Mouse (Mus musculus): Measurements from ENCODE around the gene Ccdc134. TPM values are rescaled to one million over a fixed set of nuclear protein-coding genes. Genes with fewer than 3 reads are reported as not detected.

The Ccdc134 gene
- polyA plus RNA-seq, 1 experiment from 2014 or later: 17.8 TPM

DNA sequence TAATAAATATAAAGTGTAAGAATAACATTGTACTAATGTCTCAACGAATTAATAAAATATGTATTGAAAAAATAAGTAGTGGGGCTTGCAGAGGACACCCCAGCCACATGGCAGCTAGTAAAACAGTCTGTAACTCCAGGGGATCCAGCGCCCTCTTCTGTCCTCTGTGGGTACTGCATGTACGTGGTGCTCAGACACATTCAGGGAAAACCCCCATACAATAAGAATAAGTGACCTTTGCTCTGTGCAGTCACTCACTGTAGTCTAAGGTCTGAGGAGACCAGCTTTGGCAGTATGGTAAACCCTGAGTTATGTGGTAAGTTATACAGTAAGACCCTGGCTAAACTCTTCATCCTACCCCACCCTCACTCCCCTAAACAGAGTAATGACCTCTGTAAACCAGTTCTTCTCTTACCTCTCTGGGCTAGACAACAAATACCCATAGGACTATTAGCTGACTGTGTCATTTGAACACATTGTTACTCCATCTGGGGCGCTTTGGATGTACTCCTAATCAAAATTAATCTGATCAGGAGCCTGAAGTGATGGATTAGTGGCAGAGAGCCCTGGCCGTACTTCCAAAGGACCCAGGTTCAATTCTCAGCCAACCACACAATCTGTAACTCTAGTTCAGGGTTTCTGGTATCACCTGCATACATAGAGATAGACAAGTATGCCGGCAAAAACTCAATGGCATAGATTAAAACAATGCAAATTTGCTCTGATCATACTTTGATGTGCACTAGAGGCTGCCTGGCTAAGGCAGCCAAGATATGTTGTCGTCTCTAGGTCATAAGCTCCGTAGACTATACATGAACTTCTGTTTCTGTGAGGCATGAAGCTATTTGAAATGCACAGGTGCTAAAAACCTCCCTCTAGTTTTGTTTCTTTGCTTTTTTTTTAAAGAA, 37.9 kb downstream of the Ccdc134 start:
- 61% methylated on average over 8 of the region's 8 CpGs for WGBS
- H3K27me3 ChIP-seq (replicated peaks): no peaks in the 10 kb centered on the region
- peaks cover 54% of the 10 kb centered on the region for H3K4me1 ChIP-seq
- no peak overlapping the region for H3K4me2 ChIP-seq (replicated peaks)
- H3K27ac ChIP-seq: no peak overlapping the region
- no peak for ATAC-seq (ENCODE audit: low FRiP score, low read depth)
- no peak overlapping the region for H3K4me3 ChIP-seq
- H3K36me3 ChIP-seq: peaks cover 9% of the 10 kb centered on the region; the same call in 1 of the 2 replicates
- H3K9me3 ChIP-seq: no peaks in the 10 kb centered on the region
- no peak overlapping the region for H3K9ac ChIP-seq

- Histone ChIP-seq H3K4me1 (peaks cover 47% of the 10 kb centered on the region), H3K9ac (no peak overlapping the region)
- ATAC-seq (ENCODE audit: low FRiP score, low read depth): no peak
Measured at GRCm38 (mm10) chr15:82166240-82167100, 38.7 kb downstream of the Ccdc134 start.

DNA sequence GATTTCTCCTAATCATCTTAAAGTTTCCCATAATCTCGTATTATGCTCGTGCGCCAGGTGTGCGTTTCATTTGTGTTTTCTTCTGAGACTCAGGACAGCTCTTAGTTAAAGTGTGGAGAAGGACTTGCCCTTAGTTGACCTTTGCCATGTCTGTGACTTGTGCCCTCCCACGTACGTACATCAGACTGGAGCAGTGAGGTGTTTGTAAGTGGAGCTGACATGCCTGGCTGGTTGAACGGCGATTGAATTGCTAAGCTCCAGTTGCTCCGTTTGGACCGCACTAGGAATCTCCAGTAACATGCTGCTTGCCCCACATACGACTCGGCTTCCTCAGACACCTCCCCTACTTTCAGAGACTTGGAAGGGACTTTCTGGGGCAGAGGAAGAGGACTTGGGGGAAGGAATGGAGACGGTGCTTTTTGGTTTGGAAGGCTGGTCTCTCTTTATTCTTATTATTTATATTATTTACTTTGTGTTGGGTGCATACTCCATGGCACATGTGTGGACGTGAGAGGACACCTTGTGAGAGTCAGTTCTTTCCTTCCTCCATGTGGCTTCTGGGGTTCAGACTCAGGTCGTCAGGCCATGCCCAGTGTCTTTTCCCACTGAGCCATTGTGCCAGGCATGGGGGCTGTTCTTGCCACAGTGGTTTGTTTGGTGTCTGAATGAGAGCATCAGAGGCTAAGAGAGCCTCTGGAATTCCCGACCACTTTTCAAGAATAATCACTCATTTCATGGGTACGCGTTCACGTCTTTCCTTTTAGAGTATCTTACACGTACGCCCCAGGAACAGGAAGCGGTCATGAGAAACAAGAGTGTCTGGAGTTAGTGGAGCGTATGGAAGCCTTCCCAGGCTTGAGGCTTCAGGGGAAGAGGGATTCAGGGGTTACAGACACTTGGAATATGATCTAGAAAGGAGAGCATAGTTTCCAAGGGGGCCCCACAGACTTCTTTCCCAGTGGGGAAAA, 39.8 kb downstream of the Ccdc134 start:
- no peak overlapping the region for H3K27ac ChIP-seq
- no peaks in the 10 kb centered on the region for H3K27me3 ChIP-seq (replicated peaks)
- WGBS: 64% methylated on average over 23 of the region's 23 CpGs
- H3K9me3 ChIP-seq: no peaks in the 10 kb centered on the region
- peaks cover 42% of the 10 kb centered on the region for H3K4me1 ChIP-seq
- no peak overlapping the region for H3K9ac ChIP-seq
- no peak overlapping the region for H3K4me3 ChIP-seq
- no peak for ATAC-seq (ENCODE audit: low FRiP score, low read depth)
- H3K36me3 ChIP-seq: peaks cover 28% of the 10 kb centered on the region
- no peak overlapping the region for H3K4me2 ChIP-seq (replicated peaks)

More at GRCm38 (mm10) chr15:82166240-82167100, 38.7 kb downstream of the Ccdc134 start:
- no peaks in the 10 kb centered on the region for H3K27me3 ChIP-seq (replicated peaks)
- no peak overlapping the region for H3K27ac ChIP-seq
- H3K4me3 ChIP-seq: no peak overlapping the region
- no peak overlapping the region for H3K4me2 ChIP-seq (replicated peaks)
- H3K9me3 ChIP-seq: no peaks in the 10 kb centered on the region
- H3K36me3 ChIP-seq: peaks cover 18% of the 10 kb centered on the region
- WGBS: 50% methylated on average over 22 of the region's 22 CpGs

DNA sequence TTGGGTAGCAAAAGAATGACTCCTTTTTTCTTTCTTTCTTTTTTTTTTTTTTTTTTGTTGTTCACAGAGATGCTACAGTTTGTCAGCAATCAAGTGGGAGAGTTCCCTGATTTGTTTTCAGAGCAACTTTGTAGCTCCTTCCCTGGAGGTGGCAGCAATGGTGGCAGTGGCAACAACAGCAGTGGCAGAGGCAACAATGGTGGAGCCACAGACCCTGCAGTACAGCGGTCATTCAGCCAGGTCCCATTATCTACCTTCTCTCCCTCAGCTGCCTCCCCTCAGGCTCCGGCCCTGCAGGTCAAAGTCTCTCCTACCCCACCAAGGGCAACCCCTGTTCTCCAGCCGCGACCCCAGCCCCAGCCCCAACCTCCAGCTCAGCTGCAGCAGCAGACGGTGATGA, 41.9 kb downstream of the Ccdc134 start:
- no peak for ATAC-seq (ENCODE audit: low FRiP score, low read depth)
- peaks cover 48% of the 10 kb centered on the region for H3K36me3 ChIP-seq
- H3K4me1 ChIP-seq: peaks cover 31% of the 10 kb centered on the region
- WGBS: 76% methylated on average over 5 of the region's 5 CpGs
- H3K9me3 ChIP-seq: no peaks in the 10 kb centered on the region
- no peak overlapping the region for H3K27ac ChIP-seq
- no peaks in the 10 kb centered on the region for H3K27me3 ChIP-seq (replicated peaks)
- no peak overlapping the region for H3K4me3 ChIP-seq
- H3K9ac ChIP-seq: no peak overlapping the region
- no peak overlapping the region for H3K4me2 ChIP-seq (replicated peaks)

GRCm38 (mm10) chr15:82170437-82171377, 43.0 kb downstream of the Ccdc134 start:
- Histone ChIP-seq H3K27me3 (replicated peaks) (no peaks in the 10 kb centered on the region), H3K4me1 (peaks cover 31% of the 10 kb centered on the region), H3K4me2 (replicated peaks) (no peak overlapping the region), H3K9me3 (no peaks in the 10 kb centered on the region), H3K36me3 (peaks cover 58% of the 10 kb centered on the region), H3K9ac (no peak overlapping the region), H3K27ac (no peak overlapping the region), H3K4me3 (no peak overlapping the region)
- no peak for ATAC-seq (ENCODE audit: low FRiP score, low read depth)
- 53% methylated on average over 36 of the region's 36 CpGs for WGBS

- Histone ChIP-seq H3K4me1 (peaks cover 12% of the 10 kb centered on the region; the same call in 1 of the 2 replicates), H3K4me2 (replicated peaks) (no peak overlapping the region), H3K36me3 (peaks cover 77% of the 10 kb centered on the region), H3K9ac (no peak overlapping the region), H3K27me3 (replicated peaks) (no peaks in the 10 kb centered on the region), H3K4me3 (no peak overlapping the region), H3K9me3 (no peaks in the 10 kb centered on the region), H3K27ac (no peak overlapping the region)
- no peak for ATAC-seq (ENCODE audit: low FRiP score, low read depth)
- 94% methylated on average over 8 of the region's 8 CpGs for WGBS
Measured at GRCm38 (mm10) chr15:82172648-82173047, 44.9 kb downstream of the Ccdc134 start.

DNA sequence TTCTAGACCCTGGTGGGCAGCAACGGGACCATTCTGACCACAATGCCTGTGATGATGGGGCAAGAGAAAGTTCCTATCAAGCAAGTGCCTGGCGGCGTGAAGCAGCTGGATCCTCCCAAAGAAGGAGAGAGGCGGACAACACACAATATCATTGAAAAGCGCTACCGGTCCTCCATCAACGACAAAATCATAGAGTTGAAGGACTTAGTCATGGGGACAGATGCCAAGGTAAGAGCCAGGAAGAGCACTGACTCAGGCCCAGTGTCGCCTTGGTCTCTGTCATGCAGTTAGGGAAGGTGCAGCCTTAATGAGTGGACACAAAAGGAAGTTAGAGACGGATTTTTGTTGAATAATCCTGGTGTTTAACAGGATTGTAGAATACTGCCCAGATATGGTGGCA, 47.4 kb downstream of the Ccdc134 start:
- H3K4me3 ChIP-seq: no peak overlapping the region
- H3K4me2 ChIP-seq (replicated peaks): no peak overlapping the region
- H3K27me3 ChIP-seq (replicated peaks): no peaks in the 10 kb centered on the region
- peaks cover 97% of the 10 kb centered on the region for H3K36me3 ChIP-seq
- H3K4me1 ChIP-seq: peaks cover 4% of the 10 kb centered on the region; the same call in 1 of the 2 replicates
- WGBS: 97% methylated on average over 9 of the region's 9 CpGs
- no peak overlapping the region for H3K27ac ChIP-seq
- no peaks in the 10 kb centered on the region for H3K9me3 ChIP-seq
- no peak for ATAC-seq (ENCODE audit: low FRiP score, low read depth)
- no peak overlapping the region for H3K9ac ChIP-seq

DNA sequence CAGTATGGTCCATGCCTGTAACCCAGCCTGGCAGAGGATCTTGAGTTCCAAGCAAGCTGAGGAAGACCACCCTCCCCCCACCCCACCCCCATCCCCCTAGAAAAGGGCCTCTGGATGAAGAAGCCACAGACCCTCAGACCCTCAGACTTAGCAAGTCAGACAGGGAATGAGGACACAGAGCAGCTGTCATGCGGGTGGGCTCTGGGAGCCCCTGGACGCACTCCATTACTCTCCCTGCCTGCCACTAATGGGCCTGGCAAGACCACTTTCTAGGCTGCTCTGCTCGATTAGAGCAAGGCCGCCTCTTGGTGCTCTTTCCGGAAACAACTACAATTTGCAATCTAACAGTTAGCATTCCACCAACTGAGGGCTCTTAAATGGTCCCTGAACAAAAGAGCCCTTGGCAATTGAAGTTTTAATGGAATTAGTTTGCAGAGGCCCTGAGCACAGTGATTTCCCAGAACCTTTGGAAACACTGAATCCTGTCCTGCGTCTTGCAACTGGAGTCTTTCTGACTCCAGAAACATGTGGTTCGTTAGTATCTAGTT, 50.1 kb downstream of the Ccdc134 start:
- ATAC-seq (ENCODE audit: low FRiP score, low read depth): no peak
- Histone ChIP-seq H3K4me3 (no peak overlapping the region), H3K4me1 (no peaks in the 10 kb centered on the region), H3K36me3 (peaks cover 97% of the 10 kb centered on the region), H3K4me2 (replicated peaks) (no peak overlapping the region), H3K27ac (no peak overlapping the region), H3K27me3 (replicated peaks) (no peaks in the 10 kb centered on the region), H3K9ac (no peak overlapping the region), H3K9me3 (peaks cover 8% of the 10 kb centered on the region; the same call in 1 of the 2 replicates)
- WGBS: 68% methylated on average over 7 of the region's 7 CpGs

DNA sequence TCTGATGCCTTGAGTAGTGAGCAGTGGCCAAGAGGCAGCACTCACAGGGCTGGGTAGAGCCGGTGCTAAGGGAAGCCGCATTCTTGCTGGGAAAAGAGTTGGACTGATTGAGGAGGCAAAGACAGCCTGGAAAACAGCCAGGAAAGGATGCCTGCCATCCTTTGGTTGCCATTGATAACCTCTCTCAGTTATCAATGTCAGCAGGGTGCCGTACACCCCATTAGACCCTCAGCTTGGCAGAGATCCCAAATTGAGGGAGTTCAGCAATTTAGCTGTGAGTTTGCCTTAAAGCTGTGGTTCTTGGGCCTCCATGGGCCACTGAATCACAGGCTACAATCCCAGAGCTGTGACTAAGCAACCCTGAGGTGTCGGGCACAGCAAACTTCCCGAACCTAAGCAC, 53.4 kb downstream of the Ccdc134 start:
- Histone ChIP-seq H3K4me3 (no peak overlapping the region), H3K9me3 (peaks cover 8% of the 10 kb centered on the region; the same call in 1 of the 2 replicates), H3K9ac (no peak overlapping the region), H3K27me3 (replicated peaks) (no peaks in the 10 kb centered on the region), H3K4me2 (replicated peaks) (no peak overlapping the region), H3K27ac (no peak overlapping the region), H3K4me1 (no peaks in the 10 kb centered on the region), H3K36me3 (peaks cover 100% of the 10 kb centered on the region)
- no peak for ATAC-seq (ENCODE audit: low FRiP score, low read depth)
- 98% methylated on average over 5 of the region's 5 CpGs for WGBS

- H3K4me3 ChIP-seq: no peak overlapping the region
Measured at GRCm38 (mm10) chr15:82182311-82182710, 54.6 kb downstream of the Ccdc134 start.

More at GRCm38 (mm10) chr15:82182311-82182710, 54.6 kb downstream of the Ccdc134 start:
- Histone ChIP-seq H3K9ac (no peak overlapping the region), H3K27ac (no peak overlapping the region), H3K27me3 (replicated peaks) (no peaks in the 10 kb centered on the region), H3K4me2 (replicated peaks) (no peak overlapping the region), H3K4me1 (no peaks in the 10 kb centered on the region), H3K36me3 (peaks cover 100% of the 10 kb centered on the region), H3K9me3 (peaks cover 8% of the 10 kb centered on the region; the same call in 1 of the 2 replicates)
- ATAC-seq (ENCODE audit: low FRiP score, low read depth): no peak
- WGBS: 100% methylated on average over 4 of the region's 4 CpGs
